Mouse (Mus musculus) hindbrain, embryonic 15.5 days (tissue): ENCODE measurements around the gene Adcy9. TPM values are rescaled to one million over a fixed set of nuclear protein-coding genes. Genes with fewer than 3 reads are reported as not detected.
"Not testable (repeated sequence)": the region's sequence is repeated elsewhere in the genome, so short reads cannot be mapped to it uniquely, and the experiment has no call there.

Experiments used
- ATAC-seq: fragments of 200-750 bp; cut with Nextera tagmentation; 2 replicates; pipeline ENCODE4 v1.8.0; 2017; ENCODE audit warnings: low read depth, moderate number of reproducible peaks, moderate TSS enrichment; ENCODE audit not compliant: low FRiP score
- H3K27ac ChIP-seq: fragments of 300-500 bp; sonication (generic); replicated peaks from 2 replicates; pipeline ENCODE4 v1.5.1; 2015; ENCODE audit warnings: mild to moderate bottlenecking, inconsistent platforms
- H3K27me3 ChIP-seq: fragments of 300-500 bp; sonication (generic); 2 replicates; pipeline ENCODE4 v1.6.1; 2015; ENCODE audit warnings: control low read depth, inconsistent platforms
- H3K36me3 ChIP-seq: fragments of 300-500 bp; sonication (generic); 2 replicates; pipeline ENCODE4 v1.6.1; 2015; ENCODE audit warnings: control low read depth, inconsistent platforms
- H3K4me1 ChIP-seq: fragments of 300-500 bp; sonication (generic); replicated peaks from 2 replicates; pipeline ENCODE4 v1.6.1; 2015; ENCODE audit warnings: control low read depth, inconsistent platforms
- H3K4me2 ChIP-seq: fragments of 300-500 bp; sonication (generic); 2 replicates; pipeline ENCODE4 v1.6.1; 2015; ENCODE audit warnings: moderate library complexity, mild to moderate bottlenecking, inconsistent platforms
- H3K4me3 ChIP-seq: fragments of 300-500 bp; sonication (generic); 2 replicates; pipeline ENCODE4 v1.5.1; 2015; ENCODE audit warnings: mild to moderate bottlenecking, inconsistent platforms
- H3K9ac ChIP-seq: fragments of 300-500 bp; sonication (generic); 2 replicates; pipeline ENCODE4 v1.6.1; 2015; ENCODE audit warnings: inconsistent platforms
- H3K9me3 ChIP-seq: fragments of 300-500 bp; sonication (generic); 2 replicates; pipeline ENCODE4 v1.6.1; 2016; ENCODE audit warnings: control low read depth, inconsistent platforms
- WGBS: fragments of 180-500 bp; shearing (Covaris S2); methylation state at CpG from one replicate; pipeline ENCODE4 v1.1.7; 2015; 5-methylcytosine and 5-hydroxymethylcytosine counted together
- polyA plus RNA-seq: library from polyadenylated mRNA; unstranded; fragments of >200 nt; fragmentation: Nextera tagmentation; extraction: Ambion mirVana; gene quantifications from 2 replicates; pipeline ENCODE4 v1.2.1, GENCODE M21; 2015

Adcy9 gene
- polyA plus RNA-seq, 1 experiment from 2014 or later: 4.9 TPM

DNA sequence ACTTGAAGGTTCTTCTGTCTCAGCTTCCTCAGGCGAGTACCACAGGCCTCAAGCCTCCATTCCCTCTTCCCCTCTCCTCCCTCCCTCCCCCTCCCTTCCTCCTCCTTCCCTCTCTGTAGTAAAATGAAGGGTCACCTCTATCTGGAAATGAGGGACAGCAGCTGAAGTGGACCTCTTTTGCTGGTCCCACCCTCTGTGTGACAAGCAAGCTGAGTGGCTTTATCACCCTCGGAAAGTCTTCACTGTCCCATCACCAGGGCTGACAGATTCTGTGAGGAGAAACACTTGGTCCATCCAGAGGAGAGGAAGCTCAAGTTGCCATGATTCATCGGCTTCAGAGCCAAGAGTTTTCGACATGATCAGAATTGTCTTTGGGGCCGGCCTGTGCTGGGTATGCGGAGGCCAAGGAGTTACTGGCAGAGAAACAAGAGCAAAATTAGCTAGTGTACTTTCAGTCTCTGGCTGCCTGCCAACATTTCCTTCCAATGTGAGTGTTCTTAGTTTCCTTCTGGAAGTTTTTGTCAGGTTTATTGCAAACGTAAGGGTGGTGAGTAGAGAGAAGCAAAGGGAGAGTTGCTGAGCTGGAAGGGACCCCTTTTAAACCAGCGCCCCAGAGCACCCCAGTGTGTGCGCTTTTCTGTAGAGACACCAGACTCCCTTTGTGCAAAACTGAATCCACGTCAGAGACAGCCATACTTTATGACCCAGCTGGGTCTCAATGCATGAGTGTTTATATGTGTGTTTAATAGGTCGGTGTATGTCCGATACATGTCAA is 146.4 kb downstream of the Adcy9 start:
- ATAC-seq: peak; percentile 42; the same call in 1 of the 2 replicates
- H3K27ac ChIP-seq: 0 out of 2 replicates have a peak overlapping the region, but pooled peaks have one; percentile 7
- 61% methylated on average over 12 of the region's 12 CpGs for WGBS

DNA sequence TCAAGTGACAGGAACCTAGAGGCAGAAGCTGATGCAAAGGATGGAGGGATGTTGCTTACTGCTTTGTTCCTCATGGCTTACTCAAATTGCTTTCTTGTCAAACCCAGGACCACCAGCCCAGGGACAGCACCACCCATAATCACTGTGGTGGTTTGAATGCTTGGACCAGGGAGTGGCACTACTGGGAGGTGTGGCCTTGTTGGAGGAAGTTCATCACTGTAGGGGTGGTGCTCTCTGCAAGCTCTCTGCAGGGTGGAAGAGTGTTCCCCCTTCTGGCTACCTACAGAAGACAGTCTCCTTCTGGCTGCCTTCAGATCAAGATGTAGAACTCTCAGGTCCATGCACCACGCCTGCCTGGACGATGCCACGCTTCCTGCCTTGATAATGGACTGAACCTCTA is 148.0 kb downstream of the Adcy9 start:
- H3K9ac ChIP-seq: no peak overlapping the region
- no peak overlapping the region for H3K4me3 ChIP-seq
- H3K4me1 ChIP-seq: peaks cover 12% of the 10 kb centered on the region
- H3K4me2 ChIP-seq: no peak overlapping the region
- 89% methylated on average over 3 of the region's 3 CpGs for WGBS
- no peaks in the 10 kb centered on the region for H3K9me3 ChIP-seq
- H3K36me3 ChIP-seq: no peaks in the 10 kb centered on the region
- ATAC-seq: no peak
- H3K27ac ChIP-seq: no peak overlapping the region
- no peaks in the 10 kb centered on the region for H3K27me3 ChIP-seq

More for the DNA sequence above, 146.4 kb downstream of the Adcy9 start:
- 0 out of 2 replicates have a peak, but pooled peaks cover 3% of the 10 kb centered on the region for H3K4me1 ChIP-seq
- H3K9ac ChIP-seq: no peak overlapping the region
- no peaks in the 10 kb centered on the region for H3K36me3 ChIP-seq
- H3K4me3 ChIP-seq: no peak overlapping the region
- no peaks in the 10 kb centered on the region for H3K27me3 ChIP-seq
- no peak overlapping the region; the same call in 1 of the 2 replicates for H3K4me2 ChIP-seq
- no peaks in the 10 kb centered on the region for H3K9me3 ChIP-seq

DNA sequence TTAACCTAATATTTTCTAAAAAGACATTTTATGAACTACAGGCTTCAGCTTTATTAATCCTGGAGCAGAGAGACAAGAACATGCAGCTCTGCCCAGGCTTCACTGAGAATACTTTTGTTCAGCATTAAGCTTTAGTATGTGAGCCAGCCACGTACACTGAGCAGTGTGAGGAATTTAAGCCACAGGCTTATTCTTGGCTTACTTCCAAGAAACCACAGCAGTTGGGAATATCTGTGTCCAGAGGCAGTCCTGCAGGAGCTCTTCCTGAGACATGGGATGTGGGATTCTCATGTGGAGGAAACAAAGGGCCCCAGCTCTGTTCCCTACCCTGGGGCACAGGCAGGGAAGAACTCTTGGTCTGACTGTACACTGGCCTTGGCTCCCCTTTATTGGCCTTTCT is 149.4 kb downstream of the Adcy9 start:
- Histone ChIP-seq H3K9me3 (no peaks in the 10 kb centered on the region), H3K4me2 (no peak overlapping the region), H3K9ac (no peak overlapping the region), H3K27ac (no peak overlapping the region), H3K27me3 (no peaks in the 10 kb centered on the region), H3K4me3 (no peak overlapping the region), H3K4me1 (peaks cover 12% of the 10 kb centered on the region), H3K36me3 (no peaks in the 10 kb centered on the region)
- WGBS: 24% methylated on average over 1 of the region's 1 CpGs
- ATAC-seq: 0 out of 2 replicates have a peak, but pooled peaks have one; percentile 37

DNA sequence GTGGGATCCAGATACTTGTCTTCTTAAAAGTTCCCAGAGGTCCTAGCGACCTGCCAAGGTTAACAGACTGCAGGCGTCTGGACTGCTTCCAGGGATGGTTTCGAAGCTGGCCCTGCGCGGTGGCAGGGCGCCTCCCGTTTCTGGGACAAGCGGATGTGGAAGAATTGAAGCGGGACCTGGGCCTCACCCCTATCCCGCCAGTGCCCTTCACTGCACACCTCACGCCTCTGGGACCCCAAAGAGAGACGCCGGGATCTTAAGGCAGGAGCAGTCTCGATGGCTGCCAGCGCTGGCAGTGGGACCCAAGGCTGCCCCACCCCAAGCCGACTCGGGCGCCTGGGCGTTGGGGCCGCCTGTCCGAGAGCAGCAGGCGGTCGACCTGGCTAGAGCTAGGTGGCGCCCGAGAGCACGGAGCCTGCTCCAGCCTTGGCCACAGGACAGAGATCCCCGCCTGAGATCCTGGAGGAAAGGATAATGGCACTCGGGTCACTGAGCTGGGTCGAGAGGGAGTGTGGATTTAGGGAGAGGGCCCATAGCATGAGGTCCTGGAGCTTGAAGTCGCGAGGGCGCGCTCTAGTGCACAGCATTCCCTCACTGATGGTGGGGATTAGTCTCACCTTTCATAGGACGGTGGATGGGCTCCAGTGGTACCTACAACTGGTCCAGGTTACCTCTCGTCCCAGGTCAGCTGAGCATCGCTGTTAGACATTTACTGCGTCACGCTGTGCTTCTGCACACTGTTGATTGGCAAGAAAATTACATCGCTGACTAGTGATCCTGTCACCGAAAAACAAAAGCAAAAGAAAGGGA is 152.2 kb downstream of the Adcy9 start:
- peak overlapping the region; percentile 37 for H3K4me3 ChIP-seq
- WGBS: 8% methylated on average over 40 of the region's 40 CpGs
- peaks cover 12% of the 10 kb centered on the region for H3K4me1 ChIP-seq
- no peak overlapping the region for H3K27ac ChIP-seq
- peak overlapping the region; percentile 81 for H3K4me2 ChIP-seq
- H3K9ac ChIP-seq: peak overlapping the region; percentile 35
- ATAC-seq: peak; percentile 72
- H3K9me3 ChIP-seq: no peaks in the 10 kb centered on the region
- no peaks in the 10 kb centered on the region for H3K36me3 ChIP-seq
- H3K27me3 ChIP-seq: no peaks in the 10 kb centered on the region

DNA sequence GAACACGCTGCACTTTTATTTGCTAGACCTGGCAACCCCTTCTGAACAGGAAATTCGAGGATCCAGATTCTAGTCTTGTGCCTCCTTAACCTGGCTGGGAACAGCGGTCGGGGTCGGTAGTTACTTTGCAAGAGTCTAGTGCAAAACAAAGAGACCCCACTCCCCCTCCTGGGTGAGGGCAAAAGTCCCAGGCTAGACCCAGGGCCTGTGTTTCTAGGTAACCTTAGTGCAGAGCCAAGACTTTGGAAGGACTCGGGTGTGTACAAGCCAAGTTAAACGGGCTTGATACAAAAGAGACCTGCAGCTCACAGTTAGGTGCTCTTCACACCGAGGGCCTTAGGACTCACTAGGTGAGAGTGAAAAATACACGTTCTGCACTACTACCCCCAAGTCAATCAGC is 152.8 kb downstream of the Adcy9 start:
- Histone ChIP-seq H3K4me1 (peaks cover 12% of the 10 kb centered on the region), H3K27ac (no peak overlapping the region), H3K36me3 (no peaks in the 10 kb centered on the region), H3K4me3 (peak overlapping the region; percentile 37), H3K9me3 (no peaks in the 10 kb centered on the region), H3K27me3 (no peaks in the 10 kb centered on the region), H3K4me2 (peak overlapping the region; percentile 81), H3K9ac (peak overlapping the region; percentile 35; the same call in 1 of the 2 replicates)
- peak; percentile 19; the same call in 1 of the 2 replicates for ATAC-seq
- 49% methylated on average over 9 of the region's 9 CpGs for WGBS

DNA sequence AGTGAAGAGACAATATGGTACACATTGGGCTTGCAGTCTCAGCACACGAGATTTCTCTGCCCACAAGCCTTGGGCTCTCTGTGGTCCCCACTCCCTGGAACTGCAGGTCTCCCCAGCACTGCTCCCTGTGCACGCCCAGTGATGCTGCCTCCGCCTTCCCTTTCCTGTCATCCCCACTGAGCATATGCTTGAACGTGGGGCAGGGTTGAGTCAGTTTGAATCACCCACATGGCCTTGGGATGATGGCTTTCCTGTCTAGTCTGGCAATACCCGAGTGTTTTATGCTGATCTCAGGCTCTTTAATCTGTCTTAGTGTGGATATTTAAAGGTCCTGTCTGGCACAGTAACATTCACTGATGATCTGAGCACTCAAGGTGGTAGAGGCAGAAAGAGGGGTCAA is 154.9 kb downstream of the Adcy9 start:
- no peaks in the 10 kb centered on the region for H3K27me3 ChIP-seq
- no peak overlapping the region for H3K4me2 ChIP-seq
- no peak overlapping the region for H3K27ac ChIP-seq
- WGBS: 61% methylated on average over 5 of the region's 5 CpGs
- H3K9me3 ChIP-seq: no peaks in the 10 kb centered on the region
- peaks cover 9% of the 10 kb centered on the region for H3K4me1 ChIP-seq
- H3K36me3 ChIP-seq: no peaks in the 10 kb centered on the region
- no peak for ATAC-seq
- H3K4me3 ChIP-seq: no peak overlapping the region
- H3K9ac ChIP-seq: no peak overlapping the region

DNA sequence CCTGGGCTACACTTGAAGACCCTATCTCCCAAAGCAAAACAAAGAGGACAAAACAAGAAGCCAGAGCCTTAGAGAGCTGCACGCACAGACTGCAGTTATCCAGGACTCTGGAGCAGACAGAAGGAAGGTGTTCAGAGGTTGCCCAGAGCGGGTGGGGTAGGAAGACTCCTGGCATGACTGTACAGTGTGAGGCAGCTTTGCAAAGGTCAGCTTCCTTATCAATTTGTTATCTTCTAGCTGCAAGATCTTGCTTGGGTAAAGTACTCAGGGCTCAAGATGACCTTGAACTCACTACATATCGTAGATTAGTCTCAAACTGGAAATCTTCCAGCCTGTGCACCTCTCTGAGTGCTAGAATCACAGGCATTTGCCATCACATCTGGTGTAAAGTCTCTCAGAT is 156.8 kb downstream of the Adcy9 start:
- Histone ChIP-seq H3K4me1 (peaks cover 9% of the 10 kb centered on the region), H3K4me2 (no peak overlapping the region), H3K27ac (no peak overlapping the region), H3K9ac (no peak overlapping the region), H3K9me3 (no peaks in the 10 kb centered on the region), H3K27me3 (no peaks in the 10 kb centered on the region), H3K36me3 (no peaks in the 10 kb centered on the region), H3K4me3 (no peak overlapping the region)
- 88% methylated on average over 3 of the region's 3 CpGs for WGBS
- ATAC-seq: no peak

DNA sequence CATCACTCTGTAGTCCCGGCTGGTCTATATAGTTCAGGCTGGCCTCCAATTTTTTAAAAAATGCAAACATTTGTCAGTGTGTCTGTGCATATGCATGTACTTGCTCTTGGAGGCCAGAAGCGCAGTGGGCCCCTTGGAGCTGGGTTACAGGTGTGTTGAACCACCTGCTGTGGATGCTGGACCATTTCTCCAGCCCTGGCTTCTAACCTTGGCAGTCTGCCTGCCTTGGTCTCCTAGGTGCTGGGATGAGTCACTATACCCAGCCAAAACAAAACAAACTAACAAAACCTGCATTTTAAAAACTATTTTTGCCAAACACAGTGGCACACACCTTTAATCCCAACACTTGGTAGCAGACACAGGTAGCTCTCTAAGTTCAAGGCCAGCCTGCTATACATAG is 162.8 kb downstream of the Adcy9 start:
- H3K4me1 ChIP-seq: no peaks in the 10 kb centered on the region
- 89% methylated on average over 2 of the region's 2 CpGs for WGBS

DNA sequence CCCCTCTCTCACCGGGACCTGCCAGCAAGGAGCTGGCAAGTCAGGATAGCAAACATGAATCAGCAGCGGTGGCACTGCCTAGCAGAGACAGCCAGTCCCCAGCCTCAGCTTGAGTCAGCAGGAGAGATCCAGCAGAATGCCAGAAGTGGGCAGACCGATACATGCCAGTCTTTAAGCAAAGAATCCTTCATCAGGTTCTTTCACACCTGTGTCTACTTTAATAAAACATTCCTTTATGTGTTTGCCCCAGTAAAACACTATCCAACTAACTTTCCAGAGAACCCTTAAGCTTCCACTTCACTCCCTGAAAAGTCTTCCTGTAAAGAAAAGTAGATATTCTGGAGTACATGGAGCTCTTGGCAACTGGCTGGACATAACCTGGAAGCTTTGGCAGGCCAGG is 171.5 kb downstream of the Adcy9 start:
- 90% methylated on average over 3 of the region's 3 CpGs for WGBS

More for the DNA sequence above, 162.8 kb downstream of the Adcy9 start:
- Histone ChIP-seq H3K36me3 (no peaks in the 10 kb centered on the region), H3K9ac (no peak overlapping the region), H3K27me3 (no peaks in the 10 kb centered on the region), H3K9me3 (no peaks in the 10 kb centered on the region), H3K4me3 (no peak overlapping the region), H3K27ac (no peak overlapping the region), H3K4me2 (no peak overlapping the region)
- no peak for ATAC-seq

DNA sequence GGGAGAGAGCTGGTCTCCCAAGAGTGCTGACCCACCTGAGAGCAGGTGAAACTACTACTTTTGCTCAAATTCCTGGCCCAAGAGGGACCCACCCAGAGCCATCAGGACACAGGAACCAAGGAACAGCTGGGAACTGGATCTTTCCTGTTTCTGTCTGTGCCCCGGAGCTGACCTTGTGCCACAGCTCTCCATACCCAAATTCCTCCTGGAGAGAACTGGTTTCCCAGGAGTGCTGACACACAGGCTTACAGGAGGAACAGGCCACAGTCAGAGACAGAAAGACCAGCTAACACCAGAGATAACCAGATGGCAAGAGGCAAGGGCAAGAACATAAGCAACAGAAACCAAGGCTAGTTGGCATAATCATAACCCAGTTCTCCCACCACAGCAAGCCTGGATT is 175.1 kb downstream of the Adcy9 start:
- not testable (repeated sequence) for H3K4me2 ChIP-seq, H3K36me3 ChIP-seq, ATAC-seq, H3K27ac ChIP-seq, H3K9me3 ChIP-seq, H3K4me3 ChIP-seq, H3K9ac ChIP-seq, H3K4me1 ChIP-seq, H3K27me3 ChIP-seq
- 85% methylated on average over 1 of the region's 1 CpGs for WGBS

More for the DNA sequence above, 171.5 kb downstream of the Adcy9 start:
- H3K27ac ChIP-seq: no peak overlapping the region
- no peak overlapping the region for H3K4me2 ChIP-seq
- no peak for ATAC-seq
- H3K27me3 ChIP-seq: no peaks in the 10 kb centered on the region
- no peak overlapping the region for H3K4me3 ChIP-seq
- 0 out of 2 replicates have a peak, but pooled peaks cover 4% of the 10 kb centered on the region for H3K9me3 ChIP-seq
- no peak overlapping the region for H3K9ac ChIP-seq
- H3K36me3 ChIP-seq: no peaks in the 10 kb centered on the region
- H3K4me1 ChIP-seq: no peaks in the 10 kb centered on the region
